Mouse (Mus musculus) heart, adult 2 months (tissue): ENCODE data around the gene Nr1i3.

Source experiments
- CTCF ChIP-seq: fragments of 200-600 bp; IDR thresholded peaks from 2 replicates; pipeline ENCODE4 v1.8.1; 2022; ENCODE audit warnings: antibody characterized with exemption, mild to moderate bottlenecking, moderate library complexity
- EP300 ChIP-seq: fragments of 200-500 bp; IDR thresholded peaks from 2 replicates; pipeline ENCODE4 v1.6.1; 2011; ENCODE audit warnings: low read depth, low read length, control low read depth; ENCODE audit not compliant: insufficient read depth
- POLR2A ChIP-seq: fragments of 200-500 bp; IDR thresholded peaks from 2 replicates; pipeline ENCODE4 v1.6.1; 2011; ENCODE audit warnings: mild to moderate bottlenecking, low read depth, low read length, control low read depth; ENCODE audit not compliant: insufficient read depth

DNA sequence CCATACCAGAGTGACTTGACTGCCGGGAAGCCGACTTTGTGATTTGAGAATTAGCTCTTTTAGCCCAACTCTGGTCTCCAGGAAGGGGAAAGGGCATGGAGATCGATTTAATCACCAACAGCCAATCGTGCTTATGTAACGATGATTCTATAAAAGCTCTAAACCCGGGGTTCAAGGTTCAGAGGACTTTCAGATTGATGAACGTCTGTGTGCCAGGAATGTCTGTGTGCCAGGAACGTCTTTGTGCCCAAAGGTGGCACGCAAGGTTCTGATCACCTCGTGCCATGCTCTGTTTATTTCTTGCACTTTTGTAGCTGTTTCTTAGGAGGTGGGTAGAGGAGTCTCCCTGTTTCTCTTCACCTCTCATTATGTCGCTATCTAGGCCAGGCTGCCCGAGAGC, 44.9 kb upstream of the Nr1i3 start:
- TF ChIP-seq CTCF (no peak), POLR2A (no peak), EP300 (no peak)
